Mouse (Mus musculus) forebrain, embryonic 13.5 days (tissue): ENCODE data around the gene Trpc4ap. TPM values are rescaled to one million over a fixed set of nuclear protein-coding genes. Genes with fewer than 3 reads are reported as not detected.
A peak's percentile ranks its signal among the peaks of the same experiment; 100 is the strongest.

ENCODE experiments used
- ATAC-seq: fragments of 200-750 bp; cut with Nextera tagmentation; 2 replicates; pipeline ENCODE4 v1.8.0; 2017
- H3K27ac ChIP-seq: fragments of 300-500 bp; sonication (generic); 2 replicates; pipeline ENCODE4 v1.5.1; 2015; ENCODE audit warnings: inconsistent platforms, mild to moderate bottlenecking, moderate library complexity
- H3K27me3 ChIP-seq: fragments of 300-500 bp; sonication (generic); 2 replicates; pipeline ENCODE4 v1.6.1; 2015; ENCODE audit warnings: mild to moderate bottlenecking, inconsistent platforms
- H3K36me3 ChIP-seq: fragments of 300-500 bp; sonication (generic); 2 replicates; pipeline ENCODE4 v1.6.1; 2015; ENCODE audit warnings: mild to moderate bottlenecking, inconsistent platforms; ENCODE audit not compliant: poor library complexity, severe bottlenecking
- H3K4me1 ChIP-seq: fragments of 300-500 bp; sonication (generic); 2 replicates; pipeline ENCODE4 v1.6.1; 2015; ENCODE audit warnings: inconsistent platforms
- H3K4me2 ChIP-seq: fragments of 300-500 bp; sonication (generic); 2 replicates; pipeline ENCODE4 v1.6.1; 2015; ENCODE audit warnings: inconsistent platforms, mild to moderate bottlenecking, moderate library complexity
- H3K4me3 ChIP-seq: fragments of 300-500 bp; sonication (generic); 2 replicates; pipeline ENCODE4 v1.5.1; 2015; ENCODE audit warnings: mild to moderate bottlenecking, inconsistent platforms
- H3K9ac ChIP-seq: fragments of 300-500 bp; sonication (generic); 2 replicates; pipeline ENCODE4 v1.6.1; 2015; ENCODE audit warnings: mild to moderate bottlenecking, inconsistent platforms
- H3K9me3 ChIP-seq: fragments of 300-500 bp; sonication (generic); replicated peaks from 2 replicates; pipeline ENCODE4 v1.6.1; 2016; ENCODE audit warnings: inconsistent platforms
- WGBS: fragments of 180-500 bp; shearing (Covaris S2); methylation state at CpG from one replicate; pipeline ENCODE4 v1.1.7; 2015; 5-methylcytosine and 5-hydroxymethylcytosine counted together
- polyA plus RNA-seq: library from polyadenylated mRNA; unstranded; fragments of >200 nt; fragmentation: Nextera tagmentation; extraction: Ambion mirVana; gene quantifications from 2 replicates; pipeline ENCODE4 v1.2.1, GENCODE M21; 2015

Gene Trpc4ap
- polyA plus RNA-seq, 1 experiment from 2014 or later: 142 TPM

DNA sequence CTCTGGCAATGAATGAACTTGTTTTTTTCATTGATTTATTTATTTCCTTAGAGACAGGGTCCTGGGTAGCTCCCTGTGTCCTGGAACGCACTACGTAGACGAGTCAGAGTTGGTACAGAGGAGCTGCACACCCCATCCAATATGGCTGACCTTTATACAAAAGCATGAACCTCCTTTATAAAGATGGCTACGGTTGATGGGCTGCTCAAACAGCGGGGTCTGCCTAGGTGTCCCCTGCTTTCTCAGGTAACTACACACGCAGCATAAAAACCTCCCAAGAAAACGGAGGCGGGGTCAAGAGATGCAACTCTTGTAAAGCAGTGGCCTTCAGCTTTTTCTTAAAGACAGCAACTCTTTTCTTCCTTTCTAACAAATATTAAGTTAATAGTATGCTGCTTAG is 24.3 kb downstream of the Trpc4ap start:
- H3K9me3 ChIP-seq: no peaks in the 10 kb centered on the region
- no peaks in the 10 kb centered on the region for H3K4me1 ChIP-seq
- H3K4me2 ChIP-seq: no peak overlapping the region
- no peak overlapping the region for H3K4me3 ChIP-seq
- no peaks in the 10 kb centered on the region for H3K27me3 ChIP-seq
- H3K9ac ChIP-seq: no peak overlapping the region
- peaks cover 83% of the 10 kb centered on the region for H3K36me3 ChIP-seq
- ATAC-seq: no peak
- WGBS: 97% methylated on average over 8 of the region's 8 CpGs
- H3K27ac ChIP-seq: no peak overlapping the region

DNA sequence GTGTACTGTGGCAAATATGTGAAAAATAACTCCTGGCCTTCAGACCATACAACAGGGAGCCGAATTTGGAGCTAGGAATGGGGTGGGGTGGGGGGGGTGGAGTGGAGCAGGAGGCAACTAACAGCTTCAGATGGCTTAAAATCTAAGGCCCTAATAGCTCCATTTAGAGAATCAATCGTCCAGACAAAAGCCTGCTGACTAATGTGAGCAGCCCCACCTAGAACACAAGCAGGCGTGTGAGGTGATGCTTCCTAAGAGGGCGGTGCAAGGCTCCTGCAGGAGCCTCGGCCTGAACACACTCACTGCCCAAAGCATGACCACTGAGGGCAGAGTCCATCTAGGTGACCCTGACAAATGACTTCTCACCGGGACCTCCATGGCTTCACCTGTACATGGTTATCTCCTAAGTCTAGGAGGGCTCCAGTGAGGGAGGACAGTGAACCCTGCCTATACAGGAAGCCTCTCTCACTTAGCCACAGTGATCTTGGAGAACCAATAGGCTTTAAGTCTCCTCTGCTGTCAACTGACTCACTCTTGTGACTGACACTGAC is 28.2 kb downstream of the Trpc4ap start:
- H3K4me1 ChIP-seq: no peaks in the 10 kb centered on the region
- H3K9me3 ChIP-seq: no peaks in the 10 kb centered on the region
- H3K27ac ChIP-seq: no peak overlapping the region
- ATAC-seq: no peak
- no peaks in the 10 kb centered on the region for H3K27me3 ChIP-seq
- H3K4me2 ChIP-seq: no peak overlapping the region
- no peak overlapping the region for H3K9ac ChIP-seq
- WGBS: 91% methylated on average over 6 of the region's 6 CpGs
- H3K36me3 ChIP-seq: peaks cover 86% of the 10 kb centered on the region
- H3K4me3 ChIP-seq: no peak overlapping the region

GRCm38 (mm10) chr2:155663097-155663496 is 29.1 kb downstream of the Trpc4ap start:
- Histone ChIP-seq H3K27me3 (no peaks in the 10 kb centered on the region), H3K4me3 (no peak overlapping the region), H3K27ac (no peak overlapping the region), H3K4me1 (no peaks in the 10 kb centered on the region), H3K9ac (no peak overlapping the region), H3K9me3 (no peaks in the 10 kb centered on the region), H3K4me2 (no peak overlapping the region), H3K36me3 (peaks cover 88% of the 10 kb centered on the region)
- no peak for ATAC-seq
- WGBS: 22% methylated on average over 5 of the region's 5 CpGs

DNA sequence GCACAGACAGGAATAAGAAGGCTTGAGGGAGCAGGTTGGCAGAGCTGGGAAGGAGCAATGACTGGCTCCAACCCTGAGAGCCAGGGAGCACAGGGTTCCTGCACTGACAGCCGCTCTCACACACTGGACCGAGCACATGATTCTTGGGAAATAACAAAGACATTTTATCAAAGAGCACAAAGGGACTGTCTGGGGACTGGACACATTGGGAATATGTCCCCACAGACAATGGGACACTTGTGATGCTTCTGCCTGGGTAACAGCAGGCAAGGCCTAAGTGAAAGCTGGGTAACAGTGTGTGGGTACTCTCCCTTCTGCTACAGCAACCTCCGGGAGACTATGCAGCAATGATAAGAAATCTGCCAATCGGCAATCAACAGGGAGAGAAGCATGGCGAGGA is 29.8 kb downstream of the Trpc4ap start:
- no peaks in the 10 kb centered on the region for H3K9me3 ChIP-seq
- no peak overlapping the region for H3K27ac ChIP-seq
- no peak overlapping the region for H3K9ac ChIP-seq
- no peak for ATAC-seq
- no peak overlapping the region for H3K4me2 ChIP-seq
- H3K4me1 ChIP-seq: no peaks in the 10 kb centered on the region
- H3K4me3 ChIP-seq: no peak overlapping the region
- peaks cover 88% of the 10 kb centered on the region for H3K36me3 ChIP-seq
- H3K27me3 ChIP-seq: no peaks in the 10 kb centered on the region
- WGBS: 79% methylated on average over 5 of the region's 5 CpGs

- Histone ChIP-seq H3K4me2 (no peak overlapping the region), H3K9me3 (no peaks in the 10 kb centered on the region), H3K36me3 (peaks cover 83% of the 10 kb centered on the region), H3K4me1 (peaks cover 8% of the 10 kb centered on the region), H3K4me3 (no peak overlapping the region), H3K27ac (peak overlapping the region; percentile 4; the same call in 1 of the 2 replicates), H3K9ac (no peak overlapping the region), H3K27me3 (no peaks in the 10 kb centered on the region)
- ATAC-seq: 0 out of 2 replicates have a peak, but pooled peaks have one; percentile 21
- WGBS: 25% methylated on average over 6 of the region's 6 CpGs
These were observed 36.3 kb downstream of the Trpc4ap start for GRCm38 (mm10) chr2:155655759-155656372.

- Histone ChIP-seq H3K27ac (no peak overlapping the region), H3K36me3 (peaks cover 87% of the 10 kb centered on the region), H3K9ac (no peak overlapping the region), H3K9me3 (no peaks in the 10 kb centered on the region), H3K4me2 (no peak overlapping the region), H3K4me1 (peaks cover 8% of the 10 kb centered on the region), H3K27me3 (no peaks in the 10 kb centered on the region), H3K4me3 (no peak overlapping the region)
- 95% methylated on average over 5 of the region's 5 CpGs for WGBS
- no peak for ATAC-seq
These were observed 39.6 kb downstream of the Trpc4ap start for GRCm38 (mm10) chr2:155652618-155653017.

DNA sequence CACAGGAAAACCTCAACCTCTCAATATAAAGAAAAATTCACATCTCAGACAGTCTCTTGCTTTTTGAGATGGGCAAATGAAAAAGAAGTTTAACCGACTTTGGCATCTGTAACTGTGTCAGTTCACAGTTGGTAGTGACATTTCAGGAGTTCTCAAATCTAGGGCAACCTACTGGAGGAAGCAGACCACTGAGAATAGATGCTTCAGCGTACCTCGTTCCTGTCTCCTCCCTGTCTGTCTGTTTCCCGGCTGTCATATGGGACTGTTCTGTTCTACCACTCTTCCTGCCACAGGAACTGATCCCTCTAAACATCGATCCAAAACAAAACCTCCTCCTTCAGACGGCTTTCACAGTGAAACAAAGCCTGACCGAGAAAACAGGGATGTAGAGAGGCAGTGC is 46.4 kb downstream of the Trpc4ap start:
- no peak overlapping the region for H3K9ac ChIP-seq
- peaks cover 88% of the 10 kb centered on the region for H3K36me3 ChIP-seq
- no peaks in the 10 kb centered on the region for H3K9me3 ChIP-seq
- ATAC-seq: no peak
- 85% methylated on average over 7 of the region's 7 CpGs for WGBS
- H3K27me3 ChIP-seq: no peaks in the 10 kb centered on the region
- no peak overlapping the region for H3K4me3 ChIP-seq
- H3K4me2 ChIP-seq: no peak overlapping the region
- no peak overlapping the region for H3K27ac ChIP-seq
- H3K4me1 ChIP-seq: peaks cover 13% of the 10 kb centered on the region

DNA sequence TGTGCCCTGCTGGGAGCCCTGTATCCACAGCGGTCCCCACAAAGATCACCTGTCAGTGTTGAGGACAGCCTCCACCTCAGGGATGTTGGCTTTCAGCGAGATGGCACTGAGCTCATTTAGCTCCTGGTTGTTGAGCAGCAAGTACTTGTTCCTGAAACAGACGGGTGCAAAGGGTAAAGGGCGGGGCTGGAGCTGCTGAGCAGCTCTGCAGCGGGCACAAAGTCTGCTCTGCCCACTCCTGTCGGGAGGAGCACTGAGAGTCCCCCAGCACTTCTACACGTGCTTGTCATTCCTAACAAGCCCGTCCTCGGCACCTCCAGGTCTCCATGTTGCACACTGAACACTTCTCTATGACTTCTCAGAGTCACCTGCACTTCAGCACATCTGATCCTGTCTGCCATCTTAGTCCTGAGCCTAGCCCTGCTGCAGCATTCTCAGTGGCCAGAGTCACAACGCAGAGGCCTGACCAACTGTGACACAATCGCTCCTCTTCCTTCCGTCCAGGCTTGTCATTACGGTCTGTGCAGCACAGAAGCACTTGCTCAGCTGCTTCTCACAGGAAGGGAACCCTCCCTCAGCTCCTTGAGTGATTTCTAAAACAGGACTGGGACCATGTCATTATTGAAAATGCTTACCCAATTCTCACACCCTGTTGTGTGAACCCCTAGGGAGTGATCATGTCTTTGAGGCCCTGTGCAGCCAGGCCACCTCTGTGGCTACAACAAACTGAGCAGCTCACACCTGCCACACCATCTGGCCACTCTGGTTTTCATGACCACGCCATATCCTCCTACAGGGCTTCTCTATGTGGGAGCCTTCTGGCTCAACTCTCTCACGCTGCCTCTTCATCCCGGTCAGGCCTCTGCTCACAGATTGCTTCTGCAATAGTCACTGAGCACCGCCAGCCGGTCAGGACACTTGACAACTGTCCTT is 50.4 kb downstream of the Trpc4ap start:
- no peaks in the 10 kb centered on the region for H3K9me3 ChIP-seq
- H3K4me2 ChIP-seq: no peak overlapping the region
- ATAC-seq: peak; percentile 43
- no peak overlapping the region for H3K9ac ChIP-seq
- H3K27me3 ChIP-seq: no peaks in the 10 kb centered on the region
- peaks cover 17% of the 10 kb centered on the region for H3K4me1 ChIP-seq
- peaks cover 95% of the 10 kb centered on the region for H3K36me3 ChIP-seq
- 85% methylated on average over 18 of the region's 18 CpGs for WGBS
- no peak overlapping the region for H3K4me3 ChIP-seq
- H3K27ac ChIP-seq: peak overlapping the region; percentile 51

GRCm38 (mm10) chr2:155640656-155641055 is 51.5 kb downstream of the Trpc4ap start:
- 81% methylated on average over 6 of the region's 6 CpGs for WGBS
- Histone ChIP-seq H3K9me3 (no peaks in the 10 kb centered on the region), H3K36me3 (peaks cover 99% of the 10 kb centered on the region), H3K4me1 (peaks cover 17% of the 10 kb centered on the region), H3K4me2 (no peak overlapping the region), H3K4me3 (no peak overlapping the region), H3K27ac (peak overlapping the region; percentile 51), H3K27me3 (no peaks in the 10 kb centered on the region), H3K9ac (no peak overlapping the region)
- ATAC-seq: peak; percentile 57

DNA sequence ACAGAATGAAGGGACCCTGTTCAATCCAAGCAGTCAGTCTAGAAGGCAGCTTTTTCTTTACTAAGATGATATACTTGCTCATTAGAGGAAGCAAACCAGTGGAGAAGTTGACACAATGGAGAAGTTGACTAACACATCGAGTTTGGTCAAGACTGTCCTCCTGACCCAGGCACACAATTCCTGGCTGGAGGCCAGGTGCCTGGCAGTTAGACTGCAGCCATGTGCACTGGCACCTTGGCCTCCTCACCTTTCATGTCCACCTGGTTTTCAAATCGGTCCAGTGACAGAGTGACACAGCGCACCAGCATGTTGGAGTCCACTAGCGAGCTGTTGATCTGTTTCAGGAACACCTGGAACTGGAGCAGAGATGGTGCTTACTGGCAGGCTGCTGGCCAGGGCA is 54.8 kb downstream of the Trpc4ap start:
- Histone ChIP-seq H3K4me2 (no peak overlapping the region), H3K9me3 (no peaks in the 10 kb centered on the region), H3K27ac (no peak overlapping the region), H3K9ac (no peak overlapping the region), H3K27me3 (peaks cover 10% of the 10 kb centered on the region), H3K36me3 (peaks cover 99% of the 10 kb centered on the region), H3K4me1 (peaks cover 17% of the 10 kb centered on the region), H3K4me3 (no peak overlapping the region)
- 87% methylated on average over 4 of the region's 4 CpGs for WGBS
- ATAC-seq: no peak

GRCm38 (mm10) chr2:155636881-155637280 is 55.3 kb downstream of the Trpc4ap start:
- no peak for ATAC-seq
- Histone ChIP-seq H3K4me3 (no peak overlapping the region), H3K27me3 (peaks cover 16% of the 10 kb centered on the region), H3K4me2 (no peak overlapping the region), H3K36me3 (peaks cover 99% of the 10 kb centered on the region), H3K9ac (no peak overlapping the region), H3K9me3 (no peaks in the 10 kb centered on the region), H3K4me1 (peaks cover 13% of the 10 kb centered on the region), H3K27ac (no peak overlapping the region)

GRCm38 (mm10) chr2:155635961-155636360 is 56.2 kb downstream of the Trpc4ap start:
- Histone ChIP-seq H3K9me3 (no peaks in the 10 kb centered on the region), H3K4me3 (no peak overlapping the region), H3K27ac (no peak overlapping the region), H3K4me1 (peaks cover 13% of the 10 kb centered on the region), H3K27me3 (peaks cover 25% of the 10 kb centered on the region), H3K4me2 (no peak overlapping the region), H3K36me3 (peaks cover 96% of the 10 kb centered on the region), H3K9ac (no peak overlapping the region)
- no peak for ATAC-seq
- 94% methylated on average over 8 of the region's 8 CpGs for WGBS
